Mouse (Mus musculus) embryo, embryonic 11 days (tissue): ENCODE results near the gene Bcas1.

Experiments
- DNase-seq: peaks from one replicate; pipeline ENCODE4 v3.0.0-alpha.2; 2015

Bcas1 gene

GRCm38 (mm10) chr2:170308033-170308820, 119.4 kb downstream of the Bcas1 start:
- no peak for DNase-seq

GRCm38 (mm10) chr2:170307589-170308021, 120.0 kb downstream of the Bcas1 start:
- DNase-seq, result no peak

GRCm38 (mm10) chr2:170306637-170307320, 120.9 kb downstream of the Bcas1 start:
- DNase-seq, result no peak

GRCm38 (mm10) chr2:170304766-170305165, 122.9 kb downstream of the Bcas1 start:
- no peak for DNase-seq

GRCm38 (mm10) chr2:170303595-170303994, 124.0 kb downstream of the Bcas1 start:
- no peak for DNase-seq

- DNase-seq, result no peak
Measured at GRCm38 (mm10) chr2:170302825-170303224, 124.8 kb downstream of the Bcas1 start.
